Mouse (Mus musculus): ENCODE measurements around the gene Gm21680.
"Not testable (repeated sequence)": the region's sequence is repeated elsewhere in the genome, so short reads cannot be mapped to it uniquely, and the experiment has no call there.

Gm21680 gene

GRCm38 (mm10) chr5:25972563-25972962, at the start of gene Gm21680:
Gene Gm21680 (minus strand): TSS chr5:25972663.
- not testable (repeated sequence) for DNase-seq (ENCODE audit: low spot score)

GRCm38 (mm10) chr5:26007697-26008096, 35.2 kb upstream of the Gm21680 start:
- not testable (repeated sequence) for DNase-seq (ENCODE audit: low spot score)

- peak; percentile 63 for DNase-seq (ENCODE audit: low spot score)
Measured at GRCm38 (mm10) chr5:26006937-26007695, 34.7 kb upstream of the Gm21680 start.

- DNase-seq (ENCODE audit: low spot score), result not testable (repeated sequence)
Measured at GRCm38 (mm10) chr5:26004698-26005097, 32.2 kb upstream of the Gm21680 start, which contains the start of gene Gm1979. Gene Gm1979 (minus strand): TSS chr5:26004798.

- DNase-seq (ENCODE audit: low spot score), result not testable (repeated sequence)
Measured at GRCm38 (mm10) chr5:25988550-25988949, 16.1 kb upstream of the Gm21680 start, which contains the start of gene Gm21698. Gene Gm21698 (minus strand): TSS chr5:25988650.

GRCm38 (mm10) chr5:25957050-25957449, 15.4 kb downstream of the Gm21680 start:
- DNase-seq (ENCODE audit: low spot score), result not testable (repeated sequence)

- peak; percentile 31 for DNase-seq (ENCODE audit: low spot score)
Measured at GRCm38 (mm10) chr5:25956611-25957010, 15.9 kb downstream of the Gm21680 start.

- not testable (repeated sequence) for DNase-seq (ENCODE audit: low spot score)
Measured at GRCm38 (mm10) chr5:25954317-25954716, 18.1 kb downstream of the Gm21680 start, which contains the start of gene Gm21671. Gene Gm21671 (minus strand): TSS chr5:25954417.

GRCm38 (mm10) chr5:25945391-25945790, 27.1 kb downstream of the Gm21680 start:
- not testable (repeated sequence) for DNase-seq (ENCODE audit: low spot score)

GRCm38 (mm10) chr5:25942281-25942680, 30.2 kb downstream of the Gm21680 start, which contains the start of gene Gm21663:
Gene Gm21663 (minus strand): TSS chr5:25942381.
- DNase-seq (ENCODE audit: low spot score), result not testable (repeated sequence)
